Mouse (Mus musculus) left cerebral cortex, adult 18-20 months (tissue): ENCODE measurements at regions not wholly inside any gene's neighbourhood (a gene's known extent, or its start where the extent isn't known, plus 50 kb on each side); places are given as distances from the start of the nearest gene placed in this dataset.

Source experiments
- DNase-seq, 2 experiments: peaks; one replicate each; pipeline ENCODE4 v3.0.0; 2021 to 2022; ENCODE audit warnings: low spot score in 2 of 2, mixed read lengths in 1 of 2

GRCm38 (mm10) chr6:66480207-66480606, 55.0 kb upstream of the Mad2l1 start:
- DNase-seq = no peak

GRCm38 (mm10) chr6:66482797-66483196, 52.4 kb upstream of the Mad2l1 start:
- DNase-seq = no peak
